Mouse (Mus musculus) limb, embryonic 14.5 days (tissue): ENCODE data around the gene Hectd3. TPM values are rescaled to one million over a fixed set of nuclear protein-coding genes. Genes with fewer than 3 reads are reported as not detected.

Experiments
- ATAC-seq: fragments of 200-750 bp; cut with Nextera tagmentation; 2 replicates; pipeline ENCODE4 v1.8.0; 2017; ENCODE audit warnings: low read depth, moderate number of reproducible peaks, moderate TSS enrichment; ENCODE audit not compliant: low FRiP score
- DNase-seq: peaks from one replicate; pipeline ENCODE4 v3.0.0-alpha.2; 2015; ENCODE audit warnings: low spot score
- H3K27ac ChIP-seq: fragments of 300-500 bp; sonication (generic); replicated peaks from 2 replicates; pipeline ENCODE4 v1.5.1; 2014; ENCODE audit warnings: low read depth, mild to moderate bottlenecking, low read length, moderate library complexity, mixed read lengths
- H3K27me3 ChIP-seq: fragments of 300-500 bp; sonication (generic); 2 replicates; pipeline ENCODE4 v1.6.1; 2014; ENCODE audit warnings: low read length, mixed read lengths; ENCODE audit not compliant: control insufficient read depth, insufficient read depth
- H3K36me3 ChIP-seq: fragments of 300-500 bp; sonication (generic); 2 replicates; pipeline ENCODE4 v1.6.1; 2014; ENCODE audit warnings: mild to moderate bottlenecking, low read length, moderate library complexity, mixed read lengths; ENCODE audit not compliant: control insufficient read depth, insufficient read depth
- H3K4me1 ChIP-seq: fragments of 300-500 bp; sonication (generic); 2 replicates; pipeline ENCODE4 v1.6.1; 2014; ENCODE audit warnings: antibody characterized with exemption, low read length, mixed read lengths; ENCODE audit not compliant: control insufficient read depth, insufficient read depth
- H3K4me2 ChIP-seq: fragments of 300-500 bp; sonication (generic); replicated peaks from 2 replicates; pipeline ENCODE4 v1.6.1; 2014; ENCODE audit warnings: low read depth, mild to moderate bottlenecking, low read length, moderate library complexity; ENCODE audit not compliant: severe bottlenecking
- H3K4me3 ChIP-seq: fragments of 300-500 bp; sonication (generic); replicated peaks from 2 replicates; pipeline ENCODE4 v1.5.1; 2014; ENCODE audit warnings: low read length
- H3K9ac ChIP-seq: fragments of 300-500 bp; sonication (generic); 2 replicates; pipeline ENCODE4 v1.6.1; 2014; ENCODE audit warnings: mild to moderate bottlenecking, low read depth, low read length, moderate library complexity; ENCODE audit not compliant: severe bottlenecking
- H3K9me3 ChIP-seq: fragments of 300-500 bp; sonication (generic); 2 replicates; pipeline ENCODE4 v1.6.1; 2016; ENCODE audit warnings: low read length; ENCODE audit not compliant: control insufficient read depth
- POLR2A ChIP-seq: fragments of 200-500 bp; IDR thresholded peaks from 2 replicates; pipeline ENCODE4 v1.8.0; 2012; ENCODE audit warnings: inconsistent platforms, mild to moderate bottlenecking, moderate library complexity, borderline replicate concordance; ENCODE audit not compliant: insufficient read depth, insufficient read length; ENCODE audit errors: extremely low read depth
- WGBS: fragments of 180-500 bp; shearing (Covaris S2); extraction: QIAGEN DNeasy Blood & Tissue Kit; methylation state at CpG from one replicate; pipeline ENCODE4 v1.1.7; 2014; 5-methylcytosine and 5-hydroxymethylcytosine counted together
- polyA plus RNA-seq, 2 experiments: library from polyadenylated mRNA; depleted of rRNA in 1 of 2; stranded (reverse) in 1 of 2; unstranded in 1 of 2; fragments of >200 nt; fragmentation: Nextera tagmentation in 1 of 2; extraction: Ambion mirVana in 1 of 2; gene quantifications; 2 replicates each; pipeline versions ENCODE4 v1.2.1 to v1.2.3; 2012 to 2014

Gene Hectd3
- polyA plus RNA-seq, 2 experiments = 11.2 to 24.6 TPM

DNA sequence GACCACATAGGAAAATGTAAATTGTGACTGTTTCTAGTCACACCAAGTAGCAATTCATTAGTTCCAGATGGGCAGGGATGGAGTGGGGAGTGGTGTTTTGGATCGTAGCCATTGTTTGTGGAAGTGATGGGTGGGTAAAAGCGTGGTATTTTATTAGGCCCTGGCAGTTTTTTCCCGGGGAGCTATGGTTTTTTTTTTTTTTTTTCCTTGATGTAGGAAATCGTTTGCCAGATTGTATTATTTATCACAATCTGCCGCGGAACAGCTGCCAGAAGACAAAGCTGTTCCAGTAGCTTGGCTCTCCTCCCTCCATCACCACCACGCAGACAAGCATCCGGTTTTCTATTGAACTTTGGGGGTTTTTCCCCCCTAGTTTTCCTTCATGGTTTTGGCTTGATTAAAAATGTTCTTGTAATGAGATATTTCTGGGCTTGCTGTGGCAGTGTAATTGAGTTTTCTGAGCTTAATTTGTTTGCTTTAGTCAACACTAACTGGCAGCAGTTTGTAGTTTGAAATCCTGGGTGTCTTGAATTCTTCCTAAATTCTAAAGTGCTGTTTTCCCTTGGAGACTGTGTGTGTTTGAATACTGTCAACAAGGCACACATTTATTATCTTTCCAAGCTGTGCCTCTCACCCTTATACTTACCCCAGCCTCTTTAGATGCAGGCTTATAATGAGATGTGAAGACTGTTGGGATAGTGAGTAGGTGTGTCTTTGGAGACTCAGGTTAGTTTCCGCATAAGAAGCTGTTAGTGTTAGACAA lies 45.0 kb downstream of the Hectd3 start:
- peak; percentile 86 for DNase-seq
- Histone ChIP-seq H3K4me1 (peaks cover 20% of the 10 kb centered on the region), H3K4me2 (no peak overlapping the region; the same call in 1 of the 2 replicates), H3K36me3 (peaks cover 9% of the 10 kb centered on the region), H3K4me3 (no peak overlapping the region), H3K27me3 (no peaks in the 10 kb centered on the region), H3K27ac (peak overlapping the region; percentile 48), H3K9ac (no peak overlapping the region), H3K9me3 (no peaks in the 10 kb centered on the region)
- peak; percentile 79 for ATAC-seq
- 19% methylated on average over 9 of the region's 9 CpGs for WGBS
- no peak for TF ChIP-seq POLR2A

DNA sequence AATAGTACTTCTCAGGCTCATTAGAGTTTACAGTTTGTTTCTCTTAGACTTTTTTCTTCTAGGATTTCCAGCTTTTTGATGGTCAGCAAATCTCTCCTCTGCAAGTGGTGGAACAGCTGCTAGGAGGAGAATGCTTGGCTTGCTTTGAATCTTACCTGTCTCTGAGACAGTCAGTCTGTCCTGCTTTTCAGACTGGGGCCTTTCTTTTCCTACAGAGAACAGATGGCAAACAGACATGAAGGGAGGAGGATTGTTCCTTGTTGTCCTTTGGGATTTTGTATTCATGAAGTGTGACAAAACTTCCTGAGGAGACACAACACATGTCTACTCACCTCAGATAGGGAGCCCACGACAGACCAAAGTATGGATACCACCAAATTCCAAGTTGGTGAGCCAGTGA lies 45.7 kb downstream of the Hectd3 start:
- DNase-seq = no peak
- WGBS = 47% methylated on average over 1 of the region's 1 CpGs
- no peak for TF ChIP-seq POLR2A
- no peak for ATAC-seq
- Histone ChIP-seq H3K4me2 (no peak overlapping the region), H3K4me1 (peaks cover 20% of the 10 kb centered on the region), H3K36me3 (peaks cover 5% of the 10 kb centered on the region), H3K4me3 (no peak overlapping the region), H3K27me3 (no peaks in the 10 kb centered on the region), H3K27ac (peak overlapping the region; percentile 48; the same call in 1 of the 2 replicates), H3K9ac (no peak overlapping the region), H3K9me3 (no peaks in the 10 kb centered on the region)

DNA sequence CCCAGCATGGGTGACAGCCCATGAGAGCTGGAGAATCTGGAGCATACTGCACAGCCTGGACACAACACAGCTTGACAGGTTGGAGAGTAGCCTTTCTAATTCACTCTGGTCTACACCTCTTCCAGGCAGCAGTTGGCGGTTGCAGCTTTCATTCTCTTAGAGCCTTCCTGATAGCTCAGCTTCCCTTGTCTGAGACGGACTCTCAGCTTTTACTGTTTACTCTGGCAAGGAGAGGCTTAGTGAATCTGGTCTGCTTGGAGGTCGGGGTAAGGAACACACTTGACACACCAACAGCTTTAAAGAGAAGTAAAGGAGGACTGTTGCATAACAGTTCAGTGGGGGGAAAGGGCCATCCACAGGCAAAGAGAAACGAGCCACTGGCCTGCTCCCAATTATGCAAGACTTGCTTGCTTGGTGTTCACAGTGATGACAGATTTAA lies 46.2 kb downstream of the Hectd3 start:
- peaks cover 5% of the 10 kb centered on the region for H3K36me3 ChIP-seq
- no peak overlapping the region for H3K4me2 ChIP-seq
- H3K27me3 ChIP-seq = no peaks in the 10 kb centered on the region
- DNase-seq (peak; percentile 3), ATAC-seq (no peak)
- no peaks in the 10 kb centered on the region for H3K9me3 ChIP-seq
- no peak for TF ChIP-seq POLR2A
- 0 out of 2 replicates have a peak overlapping the region, but pooled peaks have one; percentile 9 for H3K27ac ChIP-seq
- 37% methylated on average over 4 of the region's 4 CpGs for WGBS
- no peak overlapping the region for H3K4me3 ChIP-seq
- peaks cover 20% of the 10 kb centered on the region for H3K4me1 ChIP-seq
- H3K9ac ChIP-seq = no peak overlapping the region

DNA sequence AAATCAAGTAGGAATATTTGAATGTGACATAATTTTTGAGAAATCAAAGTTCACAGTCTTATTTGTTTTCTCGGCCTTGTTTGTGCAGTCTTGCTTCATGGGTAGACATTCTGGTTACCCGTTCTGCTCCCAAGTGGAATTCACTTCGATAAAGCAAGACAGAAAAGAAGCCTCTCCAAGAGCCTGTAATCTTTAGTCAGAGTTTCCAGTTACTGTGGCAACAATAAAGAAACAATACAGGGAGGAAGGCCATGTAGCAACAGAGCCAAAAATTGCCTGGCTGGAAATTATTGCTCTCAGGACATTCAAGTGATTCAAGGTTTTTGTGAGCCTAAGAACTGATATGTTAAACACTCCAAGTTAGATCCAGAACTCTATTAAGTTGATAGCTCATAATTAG lies 53.7 kb downstream of the Hectd3 start:
- WGBS = 78% methylated on average over 3 of the region's 3 CpGs
- no peak for TF ChIP-seq POLR2A
- Histone ChIP-seq H3K4me1 (no peaks in the 10 kb centered on the region), H3K36me3 (peaks cover 20% of the 10 kb centered on the region), H3K4me3 (no peak overlapping the region), H3K27ac (no peak overlapping the region), H3K27me3 (no peaks in the 10 kb centered on the region), H3K4me2 (no peak overlapping the region), H3K9me3 (no peaks in the 10 kb centered on the region), H3K9ac (no peak overlapping the region)
- DNase-seq (peak; percentile 64), ATAC-seq (0 out of 2 replicates have a peak, but pooled peaks have one; percentile 51)

DNA sequence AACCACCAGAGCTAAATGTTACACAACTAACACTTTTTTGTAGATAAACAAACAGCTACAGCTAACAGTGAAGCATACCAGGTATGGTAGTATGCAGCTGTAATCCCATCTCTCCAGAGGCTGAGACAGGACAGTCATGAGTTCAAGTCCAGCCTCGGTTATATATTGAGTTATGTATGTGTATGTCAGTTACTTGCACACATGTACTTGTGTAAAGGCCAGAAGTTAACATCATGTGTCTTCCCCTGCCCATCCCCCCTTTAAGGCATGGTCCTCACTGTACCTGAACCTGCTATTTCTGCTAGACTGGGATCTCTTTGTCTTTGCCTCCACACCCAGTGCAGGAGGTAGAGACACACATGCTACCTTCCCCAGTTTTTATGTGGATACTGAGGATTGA lies 54.4 kb downstream of the Hectd3 start:
- no peak for ATAC-seq
- Histone ChIP-seq H3K9ac (no peak overlapping the region), H3K4me1 (no peaks in the 10 kb centered on the region), H3K27me3 (no peaks in the 10 kb centered on the region), H3K36me3 (peaks cover 20% of the 10 kb centered on the region), H3K4me2 (no peak overlapping the region), H3K4me3 (no peak overlapping the region), H3K9me3 (no peaks in the 10 kb centered on the region), H3K27ac (no peak overlapping the region)
- no peak for TF ChIP-seq POLR2A
- DNase-seq = no peak
- WGBS = 92% methylated on average over 1 of the region's 1 CpGs

DNA sequence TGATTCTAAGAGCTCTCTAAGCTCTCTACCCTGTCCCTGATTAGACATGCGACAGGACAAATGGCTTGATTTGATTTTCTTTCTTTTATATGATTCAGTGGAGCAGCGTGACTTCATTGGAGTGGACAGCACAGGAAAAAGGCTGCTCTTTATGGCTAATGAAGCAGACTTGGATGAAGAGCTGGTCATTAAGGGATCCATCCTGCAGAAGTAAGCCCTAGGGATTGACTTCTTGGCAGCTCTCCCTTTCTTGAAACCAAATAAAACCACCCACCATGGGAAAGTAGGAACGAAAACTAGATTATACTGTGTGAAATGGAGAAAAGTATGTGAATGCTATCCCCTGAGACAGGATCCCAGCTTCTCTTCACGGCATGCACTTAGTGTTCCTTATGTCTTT lies 57.5 kb downstream of the Hectd3 start:
- no peak for TF ChIP-seq POLR2A
- ATAC-seq (peak; percentile 71; the same call in 1 of the 2 replicates), DNase-seq (peak; percentile 15)
- H3K4me3 ChIP-seq = no peak overlapping the region
- no peaks in the 10 kb centered on the region for H3K27me3 ChIP-seq
- H3K4me1 ChIP-seq = no peaks in the 10 kb centered on the region
- H3K36me3 ChIP-seq = peaks cover 14% of the 10 kb centered on the region
- H3K9me3 ChIP-seq = no peaks in the 10 kb centered on the region
- H3K27ac ChIP-seq = no peak overlapping the region
- WGBS = 68% methylated on average over 4 of the region's 4 CpGs
- H3K4me2 ChIP-seq = no peak overlapping the region
- H3K9ac ChIP-seq = no peak overlapping the region
